28 mouse cellular contexts compared by ENCODE assay signal in genomic region chr4:114519966-114520365, GRCm38 (mm10).
"Had no signal": no experiment of that assay in that cellular context is flagged by ENCODE, and none has a peak within 500 bp of the region (broad histone marks: within the 10 kb centered on the region; RNA-seq: fewer than 3 reads in every experiment).

No protein-coding gene starts in this region.

- H3K4me1 ChIP-seq: liver, embryonic 12.5 days; liver, embryonic 13.5 days; liver, embryonic 15.5 days; megakaryocyte, embryonic 14.5 days; midbrain, embryonic 12.5 days; midbrain, embryonic 13.5 days; midbrain, embryonic 15.5 days had no signal

- H3K36me3 ChIP-seq: limb, embryonic 10.5 days; limb, embryonic 12.5 days; limb, embryonic 13.5 days; limb, embryonic 15.5 days; liver, embryonic 12.5 days; liver, embryonic 13.5 days; liver, embryonic 15.5 days; lung, embryonic 15.5 days; midbrain, embryonic 10.5 days; midbrain, embryonic 12.5 days; midbrain, embryonic 13.5 days; midbrain, embryonic 15.5 days; neural tube, embryonic 12.5 days had no signal

- H3K9me3 ChIP-seq: limb, embryonic 10.5 days; limb, embryonic 12.5 days; limb, embryonic 13.5 days; limb, embryonic 15.5 days; liver, embryonic 12.5 days; liver, embryonic 13.5 days; liver, embryonic 15.5 days; lung, embryonic 15.5 days; megakaryocyte, embryonic 14.5 days; midbrain, embryonic 10.5 days; midbrain, embryonic 12.5 days; midbrain, embryonic 13.5 days; midbrain, embryonic 15.5 days; neural tube, embryonic 12.5 days had no signal

- H3K4me3 ChIP-seq: limb, embryonic 10.5 days; limb, embryonic 12.5 days; limb, embryonic 13.5 days; limb, embryonic 15.5 days; liver, embryonic 12.5 days; liver, embryonic 13.5 days; liver, embryonic 15.5 days; lung, embryonic 15.5 days; megakaryocyte, embryonic 14.5 days; midbrain, embryonic 10.5 days; midbrain, embryonic 12.5 days; midbrain, embryonic 13.5 days; midbrain, embryonic 15.5 days; myocyte; neural tube, embryonic 12.5 days had no signal

- DNase-seq: left cerebral cortex, postnatal 4 days; liver; liver, embryonic 13.5 days; liver, postnatal 0 days; lung, adult 18-20 months; lung, adult 2 months; lung, embryonic 14.5 days; lung, postnatal 10 days; lung, postnatal 14 days; lung, postnatal 36 days; lung, postnatal 4 days; midbrain, embryonic 14.5 days had no signal

- H3K27ac ChIP-seq: limb, embryonic 10.5 days; limb, embryonic 12.5 days; limb, embryonic 13.5 days; limb, embryonic 15.5 days; liver, embryonic 12.5 days; liver, embryonic 13.5 days; liver, embryonic 14.5 days; liver, embryonic 15.5 days; lung, embryonic 15.5 days; macrophage; midbrain, embryonic 10.5 days; midbrain, embryonic 12.5 days; midbrain, embryonic 13.5 days; midbrain, embryonic 15.5 days; neural tube, embryonic 12.5 days had no signal

- H3K27me3 ChIP-seq: liver, embryonic 12.5 days; liver, embryonic 13.5 days; liver, embryonic 15.5 days; lung, embryonic 15.5 days; midbrain, embryonic 12.5 days; midbrain, embryonic 13.5 days; midbrain, embryonic 15.5 days; neural tube, embryonic 12.5 days had no signal
